Mouse (Mus musculus): Measurements from ENCODE around the gene Gbgt1. TPM values are rescaled to one million over a fixed set of nuclear protein-coding genes. Genes with fewer than 3 reads are reported as not detected.

The Gbgt1 gene
- total and polyA plus RNA-seq, 3 experiments, result 0.11 TPM; not detected in 2

DNA sequence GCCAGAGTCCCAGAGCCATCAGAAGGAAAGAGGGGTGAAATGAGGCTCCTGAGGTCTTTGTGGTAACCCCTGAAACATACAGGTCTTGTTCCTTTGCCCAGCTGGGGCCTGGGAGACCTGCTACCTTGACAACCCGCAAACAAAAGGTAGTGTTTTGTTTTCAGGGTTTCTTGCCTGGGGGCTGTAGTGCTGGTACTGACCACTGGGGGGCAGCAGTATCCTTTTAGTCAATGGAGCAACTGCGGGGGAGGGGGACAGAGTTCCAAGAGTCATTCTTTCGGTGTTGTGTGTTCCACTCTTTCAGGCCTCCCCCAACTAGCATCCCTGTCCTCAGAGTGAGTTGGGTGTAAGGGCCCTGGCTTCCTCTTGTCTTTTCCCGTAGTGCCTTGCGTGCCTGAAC is 17.8 kb downstream of the Gbgt1 start (continued):
- no peak for TF ChIP-seq HCFC1 (IDR thresholded peaks at IDR 0.05; ENCODE audit: low read depth, low read length)
- TF ChIP-seq ZC3H11A (IDR thresholded peaks at IDR 0.05; ENCODE audit: low read depth, low read length), result peak; percentile 23; the same call in 1 of the 2 replicates
- no peak for TF ChIP-seq MYB (IDR thresholded peaks at IDR 0.05; ENCODE audit: low read depth, low read length)
- TF ChIP-seq POLR2AphosphoS5 (IDR thresholded peaks at IDR 0.05; ENCODE audit: borderline replicate concordance, low read depth, low read length), result no peak
- TF ChIP-seq MEF2A (IDR thresholded peaks at IDR 0.05; ENCODE audit: extremely low read depth, insufficient replicate concordance, low read depth, low read length, poor library complexity, severe bottlenecking), result no peak
- no peak for TF ChIP-seq TBP (IDR thresholded peaks at IDR 0.05; ENCODE audit: low read depth, low read length)
- no peak for TF ChIP-seq E2F4 (IDR thresholded peaks at IDR 0.05; ENCODE audit: borderline replicate concordance, low read depth, low read length)
- no peak for TF ChIP-seq MXI1 (IDR thresholded peaks at IDR 0.05; ENCODE audit: low read depth, low read length)
- TF ChIP-seq CTCF (IDR thresholded peaks at IDR 0.05 in 2 of 3, conservative IDR thresholded peaks at IDR 0.05 in 1 of 3; ENCODE audit: control insufficient read depth in 1 of 3, insufficient read depth in 1 of 3, low read depth in 2 of 3, low read length in 3 of 3, poor library complexity in 1 of 3, severe bottlenecking in 1 of 3), result peak; percentile 89 to 95 (median 92)
- TF ChIP-seq CHD1 (IDR thresholded peaks at IDR 0.05; ENCODE audit: low read depth, low read length), result no peak
- TF ChIP-seq RCOR1 (IDR thresholded peaks at IDR 0.05; ENCODE audit: low read depth, low read length), result no peak

DNA sequence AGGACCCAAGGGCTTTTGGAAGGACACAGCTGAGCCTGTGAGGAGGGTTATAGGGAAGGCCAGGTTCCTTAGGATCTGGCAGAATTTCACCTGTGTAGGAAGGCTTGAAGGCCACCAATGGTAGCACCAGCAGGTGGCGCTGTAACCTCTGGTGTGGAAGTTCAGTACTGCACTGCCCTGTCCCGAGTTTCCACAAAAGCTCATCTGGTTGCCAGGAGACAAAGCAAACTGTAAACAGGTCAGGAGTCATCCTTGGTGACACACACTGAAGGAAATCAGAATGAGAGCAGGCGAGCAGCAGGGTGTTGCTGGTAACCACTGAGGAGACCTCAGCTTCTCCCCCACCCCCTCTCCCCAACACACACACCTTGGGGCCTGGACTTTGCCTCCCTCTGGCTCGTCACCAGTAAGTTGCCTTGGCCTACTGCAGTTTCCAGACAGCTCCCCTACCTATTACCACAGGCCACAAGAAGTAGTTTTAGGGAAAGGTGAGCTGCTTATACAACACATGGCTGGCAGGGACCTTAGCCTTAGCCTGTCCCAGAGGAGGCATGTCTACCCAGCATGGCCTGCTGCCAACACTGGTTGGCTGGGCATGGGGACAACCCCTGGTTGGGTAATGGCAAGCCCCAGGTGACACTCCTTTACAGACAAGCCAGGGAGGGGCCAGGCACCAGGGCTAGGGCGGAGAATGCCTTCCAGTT is 20.7 kb downstream of the Gbgt1 start:
- no peak overlapping the region for H3K4me3 ChIP-seq (ENCODE audit: control insufficient read depth in 1 of 2, insufficient read depth in 1 of 2, low read depth in 2 of 2, low read length in 2 of 2)
- H3K9me3 ChIP-seq (replicated peaks; ENCODE audit: insufficient read depth, low read length), result no peaks in the 10 kb centered on the region
- no peak overlapping the region for H3K27ac ChIP-seq (ENCODE audit: control insufficient read depth, low read depth, low read length)
- H3K36me3 ChIP-seq (ENCODE audit: control insufficient read depth in 1 of 2, insufficient read depth in 2 of 2, low read length in 2 of 2), result peaks cover 0 to 5% of the 10 kb centered on the region in 2 experiments; a peak in 2 of 4 replicates
- no peaks in the 10 kb centered on the region for H3K27me3 ChIP-seq (ENCODE audit: control insufficient read depth in 1 of 2, insufficient read depth in 2 of 2, low read length in 2 of 2)
- TF ChIP-seq MXI1 (IDR thresholded peaks at IDR 0.05; ENCODE audit: low read depth, low read length), result 0 out of 2 replicates have a peak, but pooled peaks have one; percentile 24
- TF ChIP-seq E2F4 (IDR thresholded peaks at IDR 0.05; ENCODE audit: borderline replicate concordance, low read depth, low read length), result no peak
- TF ChIP-seq SMC3 (IDR thresholded peaks at IDR 0.05; ENCODE audit: low read depth, low read length), result peak; percentile 88
- no peak for TF ChIP-seq RCOR1 (IDR thresholded peaks at IDR 0.05; ENCODE audit: low read depth, low read length)
- TF ChIP-seq SIN3A (IDR thresholded peaks at IDR 0.05; ENCODE audit: low read length), result peak; percentile 50; the same call in 1 of the 2 replicates
- TF ChIP-seq CTCF (IDR thresholded peaks at IDR 0.05 in 2 of 3, conservative IDR thresholded peaks at IDR 0.05 in 1 of 3; ENCODE audit: control insufficient read depth in 1 of 3, insufficient read depth in 1 of 3, low read depth in 2 of 3, low read length in 3 of 3, poor library complexity in 1 of 3, severe bottlenecking in 1 of 3), result peak; percentile 92 to 98 (median 95)
- peak; percentile 70 for TF ChIP-seq ZC3H11A (IDR thresholded peaks at IDR 0.05; ENCODE audit: low read depth, low read length)
- TF ChIP-seq RAD21 (IDR thresholded peaks at IDR 0.05; ENCODE audit: low read depth, low read length), result peak; percentile 76
- no peak for TF ChIP-seq POLR2A (IDR thresholded peaks at IDR 0.05; ENCODE audit: control insufficient read depth in 1 of 2, insufficient read depth in 1 of 2, low read depth in 1 of 2, low read length in 2 of 2, poor library complexity in 1 of 2)
- DNase-seq (ENCODE audit: low read depth, low spot score), result peak; percentile 88
- no peaks in the 10 kb centered on the region; the same call in 1 of the 2 replicates for H3K79me2 ChIP-seq (ENCODE audit: control insufficient read depth, insufficient read depth, low read length, poor library complexity)
- no peak overlapping the region for H3K9ac ChIP-seq (ENCODE audit: control insufficient read depth, low read depth, low read length, poor library complexity, severe bottlenecking)
- H3K4me1 ChIP-seq (ENCODE audit: control insufficient read depth in 1 of 2, insufficient read depth in 2 of 2, low read length in 2 of 2), result peaks cover 0 to 14% of the 10 kb centered on the region in 2 experiments; a peak in 2 of 4 replicates

- no peak overlapping the region for H3K4me3 ChIP-seq (ENCODE audit: control insufficient read depth in 1 of 2, insufficient read depth in 1 of 2, low read depth in 2 of 2, low read length in 2 of 2)
- TF ChIP-seq MAX (IDR thresholded peaks at IDR 0.05; ENCODE audit: low read length) (no peak), USF1 (IDR thresholded peaks at IDR 0.05; ENCODE audit: low read depth, low read length) (no peak)
- DNase-seq (ENCODE audit: low read depth, low spot score), result no peak
- no peaks in the 10 kb centered on the region; the same call in 1 of the 2 replicates for H3K79me2 ChIP-seq (ENCODE audit: control insufficient read depth, insufficient read depth, low read length, poor library complexity)
- H3K9me3 ChIP-seq (replicated peaks; ENCODE audit: insufficient read depth, low read length), result no peaks in the 10 kb centered on the region
- H3K27ac ChIP-seq (ENCODE audit: control insufficient read depth, low read depth, low read length), result no peak overlapping the region
- peaks cover 0 to 10% of the 10 kb centered on the region in 2 experiments; a peak in 1 of 4 replicates for H3K4me1 ChIP-seq (ENCODE audit: control insufficient read depth in 1 of 2, insufficient read depth in 2 of 2, low read length in 2 of 2)
- no peak overlapping the region for H3K9ac ChIP-seq (ENCODE audit: control insufficient read depth, low read depth, low read length, poor library complexity, severe bottlenecking)
- peaks cover 0 to 5% of the 10 kb centered on the region in 2 experiments; a peak in 2 of 4 replicates for H3K36me3 ChIP-seq (ENCODE audit: control insufficient read depth in 1 of 2, insufficient read depth in 2 of 2, low read length in 2 of 2)
- no peaks in the 10 kb centered on the region for H3K27me3 ChIP-seq (ENCODE audit: control insufficient read depth in 1 of 2, insufficient read depth in 2 of 2, low read length in 2 of 2)
These were observed 21.5 kb downstream of the Gbgt1 start for GRCm38 (mm10) chr2:28518231-28518630.

Data from MEL (cell line).